Comparison of ENCODE assay signal across 8 mouse cellular contexts in genomic region chr11:72737517-72737916, GRCm38 (mm10). TPM values are rescaled to one million over a fixed set of nuclear protein-coding genes. Genes with fewer than 3 reads are reported as not detected.
DNase-seq lines count a peak whose midpoint lies in the region; ATAC-seq and TF ChIP-seq lines count a peak whose summit lies in the region.
"Not testable (repeated sequence)": the region's sequence is repeated elsewhere in the genome, so short reads cannot be mapped to it uniquely, and the experiment has no call there.

No protein-coding gene starts in this region.

- not testable (repeated sequence) for ATAC-seq in heart, embryonic 13.5 days (ENCODE audit: extremely low read depth, insufficient number of reproducible peaks, low FRiP score, low TSS enrichment); midbrain, embryonic 14.5 days (ENCODE audit: low FRiP score, low TSS enrichment)

- H3K27me3 ChIP-seq in heart, embryonic 13.5 days (replicated peaks); midbrain, embryonic 14.5 days (ENCODE audit: control insufficient read depth, insufficient read depth, low read length); thymus, adult 2 months (ENCODE audit: control insufficient read depth, insufficient read depth, low read length): not testable (repeated sequence)

- H3K27ac ChIP-seq in ES-E14 (ENCODE audit: insufficient read depth, low read depth, low read length, poor library complexity, severe bottlenecking); left cerebral cortex, adult 2 months; midbrain, embryonic 14.5 days (replicated peaks; ENCODE audit: low read depth, low read length); thymus, adult 2 months (ENCODE audit: control insufficient read depth, insufficient read depth, low read length): not testable (repeated sequence)
- H3K27ac ChIP-seq in heart, embryonic 13.5 days (replicated peaks): 0 out of 2 replicates have a peak overlapping the region, but pooled peaks have one; percentile 81

- intact Hi-C loops in left cerebral cortex, adult 2 months (cut with DNase I): loop anchor here (5.0 kb wide), 1 partner anchor 165 kb away; no protein-coding TSS in a partner anchor

- WGBS in heart, embryonic 13.5 days: 81% methylated on average over 5 of the region's 5 CpGs
- 95% methylated on average over 5 of the region's 5 CpGs for WGBS in midbrain, embryonic 14.5 days
- 92% methylated on average over 5 of the region's 5 CpGs for WGBS in thymus, adult 2 months

- not testable (repeated sequence) for TF ChIP-seq POLR2A in thymus, adult 2 months (IDR thresholded peaks at IDR 0.05; ENCODE audit: control insufficient read depth, extremely low read depth, insufficient read depth, low read length, poor library complexity)

- in situ Hi-C loops in ES-E14 (cut with MboI; ENCODE audit: low sequenced_read_pairs in 2 of 2, unreplicated experiment in 2 of 2): loop anchor here in 1 of 2 experiments (10.0 kb wide), 1 partner anchor 163 kb away; no protein-coding TSS in a partner anchor

- H3K4me2 ChIP-seq in heart, embryonic 13.5 days; midbrain, embryonic 14.5 days (ENCODE audit: low read length): not testable (repeated sequence)

- not testable (repeated sequence) for H3K9ac ChIP-seq in ES-E14 (ENCODE audit: insufficient read depth, low read depth, low read length, poor library complexity, severe bottlenecking); heart, embryonic 13.5 days; midbrain, embryonic 14.5 days (replicated peaks; ENCODE audit: low read length)

- not testable (repeated sequence) for H3K4me1 ChIP-seq in ES-E14 (ENCODE audit: control insufficient read depth in 2 of 2, insufficient read depth in 2 of 2, low read length in 2 of 2, poor library complexity in 1 of 2); midbrain, embryonic 14.5 days (ENCODE audit: control insufficient read depth, insufficient read depth, low read length); thymus, adult 2 months (replicated peaks; ENCODE audit: control insufficient read depth, insufficient read depth, low read length)
- peaks cover 36% of the 10 kb centered on the region for H3K4me1 ChIP-seq in heart, embryonic 13.5 days

- DNase-seq in 416B (ENCODE audit: low read depth) (peak; percentile 21), ES-E14 (ENCODE audit: low read depth, low spot score) (peak; percentile 20)
- peak; percentile 35 for DNase-seq in brain, adult 2 months (ENCODE audit: low read depth, low spot score)
- peak; percentile 22 to 49 for DNase-seq in cerebellum, postnatal 25 days
- DNase-seq in left cerebral cortex, adult 2 months (ENCODE audit: extremely low spot score in 1 of 2, low spot score in 2 of 2): not testable (repeated sequence)
- DNase-seq in midbrain, embryonic 14.5 days: peak; percentile 37
- peak; percentile 40 for DNase-seq in thymus, adult 2 months

- H3K36me3 ChIP-seq in ES-E14 (ENCODE audit: control insufficient read depth, insufficient read depth, low read length, poor library complexity, severe bottlenecking): peaks cover 11% of the 10 kb centered on the region
- peaks cover 56% of the 10 kb centered on the region for H3K36me3 ChIP-seq in heart, embryonic 13.5 days
- H3K36me3 ChIP-seq in midbrain, embryonic 14.5 days (ENCODE audit: control insufficient read depth, insufficient read depth, low read length): peaks cover 62% of the 10 kb centered on the region
- peaks cover 47% of the 10 kb centered on the region for H3K36me3 ChIP-seq in thymus, adult 2 months (ENCODE audit: control insufficient read depth, insufficient read depth, low read length)

- H3K4me3 ChIP-seq in ES-E14 (ENCODE audit: insufficient read depth in 1 of 2, low read depth in 1 of 2, low read length in 2 of 2, poor library complexity in 1 of 2, severe bottlenecking in 1 of 2); heart, embryonic 13.5 days; left cerebral cortex, adult 2 months; midbrain, embryonic 14.5 days (replicated peaks; ENCODE audit: low read depth, low read length); thymus, adult 2 months (ENCODE audit: control insufficient read depth, insufficient read depth, low read length): not testable (repeated sequence)

- H3K9me3 ChIP-seq in ES-E14 (ENCODE audit: control insufficient read depth, insufficient read depth, low read depth, low read length); heart, embryonic 13.5 days; midbrain, embryonic 14.5 days (ENCODE audit: control insufficient read depth, low read length): not testable (repeated sequence)

- TF ChIP-seq CTCF in left cerebral cortex, adult 2 months (IDR thresholded peaks at IDR 0.05): peak; percentile 25; the same call in 1 of the 2 replicates
- TF ChIP-seq CTCF in thymus, adult 2 months (IDR thresholded peaks at IDR 0.05; ENCODE audit: borderline replicate concordance, control insufficient read depth, extremely low read depth, insufficient read depth, low read length, poor library complexity): 0 out of 2 replicates have a peak, but pooled peaks have one; percentile 14

RNA-seq across cellular contexts. Expression of gene Ankfy1, which starts 47.7 kb away (rescaled TPM):
- 29.8 and 31.5 TPM in 2 replicates for total RNA-seq in ES-E14 (2012; rRNA removed)
- 15.2 and 15.8 TPM in 2 replicates for polyA plus RNA-seq in heart, embryonic 13.5 days (2015; fragmentation: Nextera tagmentation; extraction: Ambion mirVana)
- total RNA-seq in left cerebral cortex, adult 2 months (2021): 10 to 100 TPM; 34.4 to 35.4 TPM
- polyA plus RNA-seq in midbrain, embryonic 14.5 days (2014; fragmentation: Nextera tagmentation; extraction: Ambion mirVana): 26.7 and 40.0 TPM in 2 replicates
- 41.1 and 41.2 TPM in 2 replicates for polyA plus RNA-seq in thymus, adult 2 months (2012; rRNA removed)

RNA-seq across cellular contexts. Expression of gene Cyb5d2, which starts 58.4 kb away (rescaled TPM):
- total RNA-seq in ES-E14 (2012; rRNA removed): 5.1 and 5.8 TPM in 2 replicates
- 4.9 and 6.7 TPM in 2 replicates for polyA plus RNA-seq in heart, embryonic 13.5 days (2015; fragmentation: Nextera tagmentation; extraction: Ambion mirVana)
- total RNA-seq in left cerebral cortex, adult 2 months (2021): 10 to 100 TPM; 15.2 to 18.0 TPM
- polyA plus RNA-seq in midbrain, embryonic 14.5 days (2014; fragmentation: Nextera tagmentation; extraction: Ambion mirVana): 5.7 and 6.7 TPM in 2 replicates
- polyA plus RNA-seq in thymus, adult 2 months (2012; rRNA removed): 3.6 and 4.8 TPM in 2 replicates

RNA-seq across cellular contexts. Expression of gene Zzef1, which starts 58.5 kb away (rescaled TPM):
- 22.3 and 23.0 TPM in 2 replicates for total RNA-seq in ES-E14 (2012; rRNA removed)
- polyA plus RNA-seq in heart, embryonic 13.5 days (2015; fragmentation: Nextera tagmentation; extraction: Ambion mirVana): 5.9 and 6.5 TPM in 2 replicates
- total RNA-seq in left cerebral cortex, adult 2 months (2021): 10 to 100 TPM; 44.5 to 48.6 TPM
- 18.0 and 19.8 TPM in 2 replicates for polyA plus RNA-seq in midbrain, embryonic 14.5 days (2014; fragmentation: Nextera tagmentation; extraction: Ambion mirVana)
- 52.8 and 54.0 TPM in 2 replicates for polyA plus RNA-seq in thymus, adult 2 months (2012; rRNA removed)
